Mouse (Mus musculus) effector memory CD4-positive, alpha-beta T cell, adult 7 months (primary cell): Measurements from ENCODE around the gene Ift122. TPM values are rescaled to one million over a fixed set of nuclear protein-coding genes. Genes with fewer than 3 reads are reported as not detected.

Source experiments
- polyA plus RNA-seq: library from polyadenylated mRNA; unstranded; fragments of 100-300 nt; shearing (Covaris generic); gene quantifications from one replicate; pipeline ENCODE4 v1.2.1, GENCODE M21; 2017

Ift122 gene
- polyA plus RNA-seq: 1.5 TPM

GRCm38 (mm10) chr6:115853091-115853813 is at the start of gene Ift122, which contains the start of gene Mbd4:
Gene Ift122, plus strand, starts transcription at chr6:115853470.
Gene Mbd4, minus strand, starts transcription at chr6:115853371.

GRCm38 (mm10) chr6:115808488-115809231 is 44.6 kb upstream of the Ift122 start, which contains the start of gene Rpl32:
Gene Rpl32, minus strand, starts transcription at chr6:115808747.

GRCm38 (mm10) chr6:115838161-115838597 is 15.1 kb upstream of the Ift122 start, which contains the start of gene Efcab12:
Gene Efcab12, minus strand, starts transcription at chr6:115838412.

DNA sequence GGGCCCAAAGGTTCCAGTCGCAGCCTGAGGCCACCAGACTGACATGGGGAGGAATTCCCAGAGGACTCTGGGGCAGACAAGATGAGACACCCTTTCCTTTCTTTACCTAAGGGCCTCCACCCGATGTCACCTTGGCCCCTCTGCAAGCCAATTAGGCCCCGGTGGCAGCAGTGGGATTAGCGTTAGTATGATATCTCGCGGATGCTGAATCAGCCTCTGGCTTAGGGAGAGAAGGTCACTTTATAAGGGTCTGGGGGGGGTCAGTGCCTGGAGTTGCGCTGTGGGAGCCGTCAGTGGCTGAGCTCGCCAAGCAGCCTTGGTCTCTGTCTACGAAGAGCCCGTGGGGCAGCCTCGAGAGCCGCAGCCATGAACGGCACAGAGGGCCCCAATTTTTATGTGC is 78.4 kb downstream of the Ift122 start, which contains the start of gene Rho:
TSS of gene Rho (plus strand) at position 110 of the 400 bp plus-strand sequence.

DNA sequence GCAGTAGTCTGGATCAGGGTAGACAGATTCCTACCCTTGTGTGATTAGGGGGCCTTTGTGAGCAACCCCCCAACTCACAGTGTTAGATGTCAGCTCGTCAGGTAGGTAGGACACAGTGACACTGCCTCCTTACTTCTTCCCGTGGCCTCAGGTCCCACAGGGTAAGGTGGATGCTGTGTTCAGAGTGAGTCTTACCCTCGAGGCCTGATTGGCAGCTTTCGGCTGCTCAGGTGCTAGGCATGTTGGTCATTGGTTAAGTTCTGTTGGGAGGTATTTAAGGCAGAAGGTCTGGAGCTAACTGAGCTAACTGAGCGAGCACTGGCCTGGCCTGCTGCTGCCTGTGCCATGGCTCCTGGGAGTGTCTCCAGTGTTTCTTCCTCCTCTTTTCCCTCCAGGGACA is 91.4 kb downstream of the Ift122 start, which contains the start of gene H1foo:
TSS of gene H1foo (plus strand) at position 301 of the 400 bp plus-strand sequence.

Other genes with a start within 250 kb of the Ift122 start
- 181 TPM for gene Raf1, start 176.8 kb upstream of the Ift122 start, polyA plus RNA-seq
- gene Tmem40, start 91.1 kb upstream of the Ift122 start, polyA plus RNA-seq: not detected
- gene Cand2, start 78.9 kb upstream of the Ift122 start, polyA plus RNA-seq: 2.9 TPM
- gene Rpl32, start 44.7 kb upstream of the Ift122 start, polyA plus RNA-seq: 2,917 TPM
- gene Efcab12, start 15.1 kb upstream of the Ift122 start, polyA plus RNA-seq: 0.21 TPM
- gene Mbd4, start 99 bp upstream of the Ift122 start, polyA plus RNA-seq: 12.1 TPM
- gene Rho, start 78.3 kb downstream of the Ift122 start, polyA plus RNA-seq: not detected
- not detected for gene H1foo, start 91.5 kb downstream of the Ift122 start, polyA plus RNA-seq
- not detected for gene Plxnd1, start 141.5 kb downstream of the Ift122 start, polyA plus RNA-seq